In the genomic region with DNA sequence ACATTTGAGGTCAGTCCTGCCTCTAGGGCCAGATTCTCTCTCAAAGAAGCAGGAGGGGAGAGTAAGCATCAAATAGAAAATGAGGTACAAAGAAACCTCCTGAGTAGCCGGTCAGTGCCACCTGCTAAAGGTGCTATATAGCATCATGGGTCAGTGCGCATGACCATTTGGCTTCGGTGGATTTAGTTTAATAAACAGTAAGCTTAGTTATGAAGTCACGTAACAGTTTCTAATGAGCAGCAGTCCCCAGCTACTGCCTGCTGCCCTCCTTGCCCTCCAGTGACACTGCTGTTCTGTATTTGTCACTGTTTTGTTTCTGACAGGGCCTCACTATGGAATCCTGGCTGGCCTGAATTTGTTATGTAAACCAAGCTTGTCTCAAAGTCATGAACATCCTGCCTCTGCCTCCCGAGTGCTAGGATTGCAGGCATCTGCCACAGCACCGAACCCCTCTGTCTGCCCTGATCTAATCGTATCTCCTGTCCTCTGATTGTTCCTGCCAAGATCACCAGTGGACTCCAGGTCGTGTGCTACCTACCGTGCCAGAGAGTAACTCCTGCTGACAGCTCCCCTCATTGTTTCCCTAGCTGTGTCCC, we compare ENCODE assay signal across 11 mouse cellular contexts. TPM values are rescaled to one million over a fixed set of nuclear protein-coding genes. Genes with fewer than 3 reads are reported as not detected.
DNase-seq lines count a peak whose midpoint lies in the region; ATAC-seq and TF ChIP-seq lines count a peak whose summit lies in the region.
"Had no signal": no experiment of that assay in that cellular context is flagged by ENCODE, and none has a peak within 500 bp of the region (broad histone marks: within the 10 kb centered on the region; RNA-seq: fewer than 3 reads in every experiment).

No protein-coding gene starts in this region.

- peaks cover 9% of the 10 kb centered on the region for H3K4me1 ChIP-seq in embryonic fibroblast, embryonic 13.5 days (ENCODE audit: control insufficient read depth, insufficient read depth, low read length)
- H3K4me1 ChIP-seq in lung, postnatal 0 days (ENCODE audit: insufficient read depth, low read depth, low read length), result peaks cover 20% of the 10 kb centered on the region
- H3K4me1 ChIP-seq in midbrain, postnatal 0 days (ENCODE audit: insufficient read depth, low read length), result no peaks in the 10 kb centered on the region

- H3K4me2 ChIP-seq in lung, postnatal 0 days (replicated peaks; ENCODE audit: low read depth, low read length), result no peak overlapping the region
- no peak overlapping the region for H3K4me2 ChIP-seq in midbrain, postnatal 0 days (ENCODE audit: low read depth, low read length, poor library complexity, severe bottlenecking)
- H3K4me2 ChIP-seq: hindbrain, embryonic 14.5 days had no signal

- H3K4me3 ChIP-seq in embryonic fibroblast, embryonic 13.5 days (ENCODE audit: insufficient read depth, low read length), result no peak overlapping the region
- no peak overlapping the region for H3K4me3 ChIP-seq in lung, postnatal 0 days (ENCODE audit: low read depth, low read length)
- H3K4me3 ChIP-seq in midbrain, postnatal 0 days (ENCODE audit: low read depth, low read length), result no peak overlapping the region

- no peak for TF ChIP-seq POLR2A in embryonic fibroblast, embryonic 13.5 days (IDR thresholded peaks at IDR 0.05; ENCODE audit: low read depth, low read length)

- ATAC-seq in lung, postnatal 0 days, result no peak
- no peak for ATAC-seq in midbrain, postnatal 0 days (ENCODE audit: low FRiP score)

- H3K9ac ChIP-seq in lung, postnatal 0 days (replicated peaks; ENCODE audit: low read depth), result no peak overlapping the region
- no peak overlapping the region for H3K9ac ChIP-seq in midbrain, postnatal 0 days (replicated peaks; ENCODE audit: low read length, poor library complexity, severe bottlenecking)
- H3K9ac ChIP-seq: hindbrain, embryonic 14.5 days; liver, embryonic 14.5 days had no signal

- no peak for TF ChIP-seq EP300 in lung, postnatal 0 days (IDR thresholded peaks at IDR 0.05)

- H3K9me3 ChIP-seq in lung, postnatal 0 days (ENCODE audit: low read length), result no peaks in the 10 kb centered on the region
- H3K9me3 ChIP-seq in midbrain, postnatal 0 days (ENCODE audit: low read length), result no peaks in the 10 kb centered on the region

- no peaks in the 10 kb centered on the region for H3K27me3 ChIP-seq in lung, postnatal 0 days (replicated peaks; ENCODE audit: insufficient read depth, low read length)
- H3K27me3 ChIP-seq in midbrain, postnatal 0 days (ENCODE audit: insufficient read depth, low read length), result no peaks in the 10 kb centered on the region

- H3K36me3 ChIP-seq in lung, postnatal 0 days (ENCODE audit: insufficient read depth, low read length), result no peaks in the 10 kb centered on the region
- H3K36me3 ChIP-seq in midbrain, postnatal 0 days (ENCODE audit: insufficient read depth, low read length), result peaks cover 4% of the 10 kb centered on the region; the same call in 1 of the 2 replicates

- H3K27ac ChIP-seq in embryonic fibroblast, embryonic 13.5 days (ENCODE audit: insufficient read depth, low read length), result peak overlapping the region; percentile 38; the same call in 1 of the 2 replicates
- H3K27ac ChIP-seq in lung, postnatal 0 days (ENCODE audit: low read length), result peak overlapping the region; percentile 84
- H3K27ac ChIP-seq in midbrain, postnatal 0 days (ENCODE audit: low read depth, low read length), result no peak overlapping the region
- H3K27ac ChIP-seq: hindbrain, embryonic 14.5 days; liver, embryonic 14.5 days had no signal

- no peak for TF ChIP-seq CTCF in embryonic fibroblast, embryonic 13.5 days (IDR thresholded peaks at IDR 0.05; ENCODE audit: borderline replicate concordance, insufficient read depth, low read length)
- no peak for TF ChIP-seq CTCF in lung, postnatal 0 days (IDR thresholded peaks at IDR 0.05)
- no peak for TF ChIP-seq CTCF in midbrain, postnatal 0 days (IDR thresholded peaks at IDR 0.05)

- DNase-seq in cerebellum, adult 9-11 months, result peak; percentile 44
- DNase-seq in cerebellum, adult 8-10 months, result no peak
- peak; percentile 49 for DNase-seq in kidney, adult 9 months
- no peak for DNase-seq in kidney, postnatal 14 days
- DNase-seq in lung, postnatal 0 days (ENCODE audit: low spot score), result no peak
- no peak for DNase-seq in spleen, postnatal 36 days (ENCODE audit: low spot score in 2 of 2)
- DNase-seq in midbrain, postnatal 0 days (ENCODE audit: low spot score), result no peak

- WGBS in lung, postnatal 0 days, result 50% methylated on average over 9 of the region's 9 CpGs
- 67% methylated on average over 9 of the region's 9 CpGs for WGBS in midbrain, postnatal 0 days

RNA-seq across cellular contexts. Expression of a gene that starts 8.2 kb away (rescaled TPM):
- 44.7 and 80.5 TPM in 2 replicates for polyA plus RNA-seq in embryonic fibroblast, embryonic 13.5 days (2011; ENCODE audit: insufficient read length, low read depth, missing spikeins)
- polyA plus RNA-seq in lung, postnatal 0 days (2015; fragmentation: Nextera tagmentation; extraction: Ambion mirVana), result 22.2 and 23.4 TPM in 2 replicates
- 156 and 200 TPM in 2 replicates for total RNA-seq in midbrain, postnatal 0 days (2014; rRNA removed)
- polyA plus RNA-seq in midbrain, postnatal 0 days (2015; fragmentation: Nextera tagmentation; extraction: Ambion mirVana), result 77.7 and 78.9 TPM in 2 replicates

RNA-seq across cellular contexts. Expression of a gene that starts 39.0 kb away (rescaled TPM):
- polyA plus RNA-seq in embryonic fibroblast, embryonic 13.5 days (2011; ENCODE audit: insufficient read length, low read depth, missing spikeins), result not detected in 2 replicates
- polyA plus RNA-seq in lung, postnatal 0 days (2015; fragmentation: Nextera tagmentation; extraction: Ambion mirVana), result 4.6 and 6.8 TPM in 2 replicates
- total RNA-seq in midbrain, postnatal 0 days (2014; rRNA removed), result 1.7 and 2.8 TPM in 2 replicates
- 1.6 and 2.2 TPM in 2 replicates for polyA plus RNA-seq in midbrain, postnatal 0 days (2015; fragmentation: Nextera tagmentation; extraction: Ambion mirVana)
- total RNA-seq: MEL had no signal
- polyA plus RNA-seq: liver, embryonic 14.5 days had no signal

RNA-seq across cellular contexts. Expression of a gene that starts 51.8 kb away (rescaled TPM):
- polyA plus RNA-seq in embryonic fibroblast, embryonic 13.5 days (2011; ENCODE audit: insufficient read length, low read depth, missing spikeins), result 28.6 and 33.4 TPM in 2 replicates
- 7.3 and 8.0 TPM in 2 replicates for polyA plus RNA-seq in lung, postnatal 0 days (2015; fragmentation: Nextera tagmentation; extraction: Ambion mirVana)
- 141 and 184 TPM in 2 replicates for total RNA-seq in midbrain, postnatal 0 days (2014; rRNA removed)
- 17.2 and 18.9 TPM in 2 replicates for polyA plus RNA-seq in midbrain, postnatal 0 days (2015; fragmentation: Nextera tagmentation; extraction: Ambion mirVana)

Comparison
In these comparisons a context has a peak if more than half of its experiments do, and no peak if none do; other contexts are left out.
1. DNase-seq: peak in cerebellum, adult 9-11 months (single experiment) and kidney, adult 9 months (single experiment); none in cerebellum, adult 8-10 months (single experiment), kidney, postnatal 14 days (single experiment), lung, postnatal 0 days (single experiment), spleen, postnatal 36 days (0 of 2) and midbrain, postnatal 0 days (single experiment).